Mouse (Mus musculus) spleen, adult 2 months (tissue): Measurements from ENCODE around the gene Arih2. TPM values are rescaled to one million over a fixed set of nuclear protein-coding genes. Genes with fewer than 3 reads are reported as not detected.

Experiments
- DNase-seq, 2 experiments: peaks; one replicate each; pipeline versions ENCODE4 v3.0.0 to v3.0.0-alpha.2; 2012 to 2021; ENCODE audit warnings: low spot score in 2 of 2, low read depth in 1 of 2
- H3K27ac ChIP-seq: fragments of 200-500 bp; 2 replicates; pipeline ENCODE4 v1.5.1; 2012; ENCODE audit warnings: low read length, inconsistent platforms; ENCODE audit not compliant: insufficient read depth
- H3K27me3 ChIP-seq: fragments of 200-500 bp; 2 replicates; pipeline ENCODE4 v1.6.1; 2012; ENCODE audit warnings: mild to moderate bottlenecking, moderate library complexity, low read length, inconsistent platforms; ENCODE audit not compliant: control insufficient read depth, insufficient read depth
- H3K36me3 ChIP-seq: fragments of 200-500 bp; 2 replicates; pipeline ENCODE4 v1.6.1; 2012; ENCODE audit warnings: mild to moderate bottlenecking, low read length, inconsistent platforms; ENCODE audit not compliant: control insufficient read depth, insufficient read depth
- H3K4me1 ChIP-seq: fragments of 200-500 bp; 2 replicates; pipeline ENCODE4 v1.6.1; 2011; ENCODE audit warnings: inconsistent platforms; ENCODE audit not compliant: control insufficient read depth, insufficient read depth, insufficient read length
- H3K4me3 ChIP-seq: fragments of 200-500 bp; 2 replicates; pipeline ENCODE4 v1.5.1; 2011; ENCODE audit warnings: mild to moderate bottlenecking, inconsistent platforms; ENCODE audit not compliant: insufficient read depth, insufficient read length; ENCODE audit errors: extremely low read depth
- CTCF ChIP-seq: fragments of 200-500 bp; IDR thresholded peaks from 2 replicates; pipeline ENCODE4 v1.5.1; 2011; ENCODE audit warnings: mild to moderate bottlenecking, inconsistent platforms; ENCODE audit not compliant: insufficient read depth, insufficient read length, insufficient replicate concordance; ENCODE audit errors: extremely low read depth
- POLR2A ChIP-seq: fragments of 200-500 bp; IDR thresholded peaks from 2 replicates; pipeline ENCODE4 v1.6.1; 2011; ENCODE audit warnings: low read depth, low read length, inconsistent platforms
- WGBS: fragments of 180-500 bp; shearing (Covaris S2); methylation state at CpG from one replicate; pipeline ENCODE4 v1.1.7; 2018; 5-methylcytosine and 5-hydroxymethylcytosine counted together
- polyA plus RNA-seq: library from polyadenylated mRNA; depleted of rRNA; stranded (reverse); fragments of >200 nt; gene quantifications from 2 replicates; pipeline ENCODE4 v1.2.3, GENCODE M21; 2012

The Arih2 gene
- polyA plus RNA-seq, 1 experiment = 28.4 TPM

DNA sequence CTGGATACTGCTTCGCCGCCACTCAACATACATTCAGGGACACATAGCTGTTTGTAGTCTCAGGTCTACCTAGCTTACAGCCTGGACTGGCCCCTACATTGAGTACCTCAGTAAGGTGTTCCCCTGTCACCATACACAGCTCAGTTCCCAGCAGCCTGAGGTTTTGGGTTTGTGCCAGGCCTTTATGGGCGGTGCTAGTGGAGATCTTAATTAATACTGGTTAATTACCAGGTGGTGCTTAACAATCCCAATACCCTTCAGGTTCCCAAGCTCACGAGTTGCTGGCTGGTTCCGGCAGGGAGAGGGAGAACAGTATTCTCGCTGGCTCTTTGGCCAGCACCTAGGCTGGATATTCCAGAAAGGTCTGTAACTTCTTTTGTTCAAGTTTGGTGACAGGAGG is 41.7 kb upstream of the Arih2 start:
- H3K27me3 ChIP-seq = peaks cover 7% of the 10 kb centered on the region
- H3K4me3 ChIP-seq = no peak overlapping the region
- DNase-seq = no peak
- WGBS = 95% methylated on average over 6 of the region's 6 CpGs
- no peak overlapping the region for H3K27ac ChIP-seq
- TF ChIP-seq POLR2A (no peak), CTCF (no peak)
- H3K4me1 ChIP-seq = no peaks in the 10 kb centered on the region
- no peaks in the 10 kb centered on the region for H3K36me3 ChIP-seq

DNA sequence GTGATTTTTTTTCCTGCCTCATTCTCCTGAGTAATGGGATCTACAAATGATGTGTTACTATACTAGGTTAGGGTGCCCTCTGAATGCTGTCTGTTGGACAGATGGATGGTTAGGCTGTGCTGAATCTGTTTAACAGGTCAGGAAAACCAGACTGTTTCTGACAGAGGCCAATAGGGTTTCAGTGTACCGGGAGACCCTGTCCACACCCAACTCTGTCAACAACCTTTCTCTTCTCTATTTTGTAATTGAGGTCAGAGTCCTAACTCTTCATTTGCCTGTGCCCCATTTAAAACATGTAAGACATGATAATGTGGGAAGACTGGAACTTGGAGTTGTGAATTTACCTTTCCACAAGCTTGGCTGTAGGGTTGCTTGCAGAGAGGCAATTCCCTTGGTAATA is 40.8 kb upstream of the Arih2 start:
- Histone ChIP-seq H3K4me1 (no peaks in the 10 kb centered on the region), H3K27ac (no peak overlapping the region), H3K4me3 (no peak overlapping the region), H3K36me3 (no peaks in the 10 kb centered on the region), H3K27me3 (peaks cover 7% of the 10 kb centered on the region)
- TF ChIP-seq CTCF = no peak
- TF ChIP-seq POLR2A = no peak
- no peak for DNase-seq
- 91% methylated on average over 1 of the region's 1 CpGs for WGBS

DNA sequence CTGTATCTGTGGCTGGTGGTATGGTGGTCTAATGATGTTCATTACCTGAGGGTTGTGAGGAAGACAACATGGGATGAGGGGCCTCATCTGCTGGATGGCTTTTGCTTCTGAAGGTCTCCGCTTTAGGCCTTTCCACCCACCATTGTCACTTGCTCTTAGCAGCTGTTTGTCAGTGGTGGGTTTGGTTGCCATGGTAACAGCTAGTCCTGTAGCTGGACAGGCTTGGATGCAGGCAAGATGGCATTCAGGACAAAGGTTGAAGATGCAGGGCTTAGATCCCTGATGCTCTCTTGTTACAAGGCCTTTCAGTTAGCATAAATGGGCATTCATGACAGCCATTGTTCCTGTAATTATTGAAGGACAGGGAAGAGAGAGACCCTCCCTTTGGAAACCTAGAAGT is 39.9 kb upstream of the Arih2 start, which contains the start of gene Prkar2a:
Prkar2a (plus strand) TSS at position 209 of the 400 bp plus-strand sequence.
- Histone ChIP-seq H3K27ac (no peak within 1 kb of the TSS), H3K4me1 (no peaks in the 10 kb centered on the region), H3K4me3 (no peak within 1 kb of the TSS), H3K36me3 (peaks cover under 1% of the 10 kb centered on the region; the same call in 1 of the 2 replicates), H3K27me3 (peaks cover 7% of the 10 kb centered on the region)
- TF ChIP-seq POLR2A (no peak), CTCF (no peak)
- no peak for DNase-seq
- 95% methylated on average over 1 of the region's 1 CpGs for WGBS

DNA sequence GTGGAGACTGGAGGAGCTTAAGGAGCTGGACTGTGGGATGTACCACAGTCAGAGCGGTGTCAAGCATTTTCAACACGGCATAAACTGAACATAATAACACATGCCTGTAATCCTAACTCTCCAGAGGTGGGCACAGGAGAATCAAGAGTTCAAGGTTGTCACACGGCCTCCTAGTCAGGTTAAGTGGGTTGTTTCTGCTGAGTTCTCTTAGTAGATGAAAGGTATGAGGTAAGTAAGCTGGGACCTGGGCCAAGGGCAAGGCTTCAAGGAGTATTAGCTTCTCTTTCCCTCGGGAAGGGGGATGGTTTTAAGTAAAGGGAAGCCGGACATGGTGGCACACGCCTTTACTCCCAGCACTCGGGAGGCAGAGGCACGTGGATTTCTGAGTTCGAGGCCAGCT is 39.3 kb upstream of the Arih2 start:
- H3K27me3 ChIP-seq = peaks cover 7% of the 10 kb centered on the region
- DNase-seq = no peak
- peaks cover 2% of the 10 kb centered on the region; the same call in 1 of the 2 replicates for H3K36me3 ChIP-seq
- no peaks in the 10 kb centered on the region for H3K4me1 ChIP-seq
- TF ChIP-seq POLR2A (no peak), CTCF (no peak)
- no peak overlapping the region for H3K27ac ChIP-seq
- H3K4me3 ChIP-seq = no peak overlapping the region
- 90% methylated on average over 9 of the region's 9 CpGs for WGBS

DNA sequence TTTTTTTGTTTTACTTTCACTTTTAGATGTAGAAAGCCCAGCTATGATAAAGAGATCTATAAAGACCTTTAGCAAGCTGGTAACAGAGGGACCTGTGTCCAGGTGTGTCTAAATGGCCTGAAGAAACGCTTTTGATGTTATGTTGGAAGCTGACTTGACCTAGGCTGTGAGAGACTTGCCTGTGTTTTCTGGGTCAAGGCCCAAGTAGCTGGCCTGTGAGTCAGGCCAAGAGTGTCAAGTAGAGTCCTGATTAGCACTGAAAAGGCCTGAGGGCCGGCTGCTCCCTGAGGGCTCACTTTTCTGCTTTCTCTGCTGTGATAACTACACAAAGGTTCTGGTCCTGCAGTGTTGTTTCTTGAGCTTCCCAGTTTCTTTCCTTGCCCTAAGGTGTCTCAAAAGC is 38.5 kb upstream of the Arih2 start:
- Histone ChIP-seq H3K36me3 (peaks cover 5% of the 10 kb centered on the region; the same call in 1 of the 2 replicates), H3K27me3 (peaks cover 7% of the 10 kb centered on the region), H3K4me3 (no peak overlapping the region), H3K4me1 (no peaks in the 10 kb centered on the region), H3K27ac (no peak overlapping the region)
- TF ChIP-seq CTCF (no peak), POLR2A (no peak)
- WGBS = 84% methylated on average over 2 of the region's 2 CpGs
- no peak for DNase-seq

DNA sequence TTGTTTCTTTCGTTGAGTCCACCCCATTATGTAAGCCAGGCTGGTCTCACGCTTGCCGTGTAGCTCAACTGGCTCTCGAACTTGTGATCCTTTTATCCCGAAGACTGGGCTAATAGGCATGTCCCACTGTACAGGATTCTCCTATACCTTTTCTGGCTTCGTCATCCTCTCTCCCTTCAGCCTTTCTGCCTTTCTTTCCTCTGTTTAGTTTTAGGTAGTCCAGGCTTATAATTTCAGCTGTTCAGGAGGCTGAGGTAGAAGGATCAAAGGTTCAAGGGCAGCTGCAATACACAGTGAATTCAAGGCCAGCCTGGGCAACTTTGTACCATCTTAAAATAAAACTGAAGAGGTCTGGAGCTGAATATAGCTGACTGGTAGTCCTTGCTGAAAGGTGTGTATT is 38.0 kb upstream of the Arih2 start:
- H3K4me3 ChIP-seq = no peak overlapping the region
- WGBS = 93% methylated on average over 6 of the region's 6 CpGs
- H3K4me1 ChIP-seq = no peaks in the 10 kb centered on the region
- H3K27ac ChIP-seq = no peak overlapping the region
- peaks cover 2% of the 10 kb centered on the region for H3K27me3 ChIP-seq
- TF ChIP-seq CTCF = no peak
- no peak for TF ChIP-seq POLR2A
- no peak for DNase-seq
- peaks cover 5% of the 10 kb centered on the region; the same call in 1 of the 2 replicates for H3K36me3 ChIP-seq

DNA sequence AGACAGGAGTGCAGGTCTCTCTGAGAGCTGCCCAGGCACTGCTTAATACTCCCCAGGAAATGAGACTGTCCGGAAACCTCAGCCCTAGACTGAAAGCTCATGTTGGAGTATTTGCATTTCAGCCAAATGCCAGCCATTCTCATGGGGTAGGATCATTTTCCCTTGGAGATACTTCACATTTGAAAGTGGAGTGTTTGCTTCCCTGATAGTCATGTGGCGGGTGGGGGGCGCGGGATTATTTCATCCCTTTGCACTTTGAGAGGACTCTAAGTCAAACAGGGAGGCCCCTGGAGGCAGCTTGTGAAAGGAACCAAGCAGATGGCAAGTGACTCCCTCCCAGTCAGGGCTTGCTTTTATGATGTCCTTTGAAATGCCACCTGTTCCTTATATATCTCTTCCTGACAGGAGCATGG is 37.3 kb upstream of the Arih2 start:
- DNase-seq = no peak
- no peak overlapping the region for H3K27ac ChIP-seq
- peaks cover 7% of the 10 kb centered on the region; the same call in 1 of the 2 replicates for H3K36me3 ChIP-seq
- H3K27me3 ChIP-seq = no peaks in the 10 kb centered on the region
- H3K4me1 ChIP-seq = no peaks in the 10 kb centered on the region
- no peak overlapping the region for H3K4me3 ChIP-seq
- TF ChIP-seq CTCF = no peak
- TF ChIP-seq POLR2A = no peak
- WGBS = 74% methylated on average over 4 of the region's 4 CpGs
